Mouse (Mus musculus): ENCODE measurements around the gene Rps10.
"Not testable (repeated sequence)": the region's sequence is repeated elsewhere in the genome, so short reads cannot be mapped to it uniquely, and the experiment has no call there.

GRCm38 (mm10) chr17:27635575-27635903 is 930 bp downstream of the Rps10 start:
- not testable (repeated sequence) for TF ChIP-seq GATA1 (IDR thresholded peaks at IDR 0.05; ENCODE audit: borderline replicate concordance, low read length); FLI1 (IDR thresholded peaks at IDR 0.05; ENCODE audit: low read length)

Data from megakaryocyte, embryonic 14.5 days (primary cell).